Mouse (Mus musculus) olfactory bulb, adult 2 months (tissue): Measurements from ENCODE around the gene Cnn2.

Experiments used
- CTCF ChIP-seq: fragments of 200-500 bp; IDR thresholded peaks from 2 replicates; pipeline ENCODE4 v1.5.1; 2012; ENCODE audit warnings: low read depth, mild to moderate bottlenecking, low read length, moderate library complexity; ENCODE audit not compliant: insufficient read depth
- POLR2A ChIP-seq: fragments of 200-500 bp; IDR thresholded peaks from 2 replicates; pipeline ENCODE4 v1.6.1; 2012; ENCODE audit warnings: mild to moderate bottlenecking, low read depth, low read length, moderate library complexity; ENCODE audit not compliant: insufficient read depth

DNA sequence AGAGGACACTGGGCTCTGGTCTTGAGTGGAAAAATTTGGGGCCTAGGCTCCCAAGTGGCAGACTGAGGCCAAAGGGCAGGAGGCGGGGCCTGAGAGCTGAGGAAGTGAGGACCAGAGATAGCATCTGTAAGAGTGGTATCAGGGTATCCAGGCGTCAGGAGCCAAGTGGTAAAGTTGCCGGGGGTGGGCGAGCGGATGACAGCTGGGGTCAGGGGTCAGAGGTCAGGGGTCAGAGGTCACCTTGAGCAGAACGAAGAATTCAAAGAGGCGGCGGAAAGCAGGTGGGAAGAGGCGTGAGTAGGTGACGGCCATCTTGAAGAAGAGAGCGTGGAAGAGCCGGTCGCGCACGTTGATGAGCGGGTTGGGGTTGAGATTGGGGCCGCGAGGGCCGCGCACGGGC, 4.7 kb upstream of the Cnn2 start:
- TF ChIP-seq POLR2A (no peak), CTCF (no peak)
